Mouse (Mus musculus) kidney, embryonic 15.5 days (tissue): ENCODE results near the gene Inca1. TPM values are rescaled to one million over a fixed set of nuclear protein-coding genes. Genes with fewer than 3 reads are reported as not detected.
A peak's percentile ranks its signal among the peaks of the same experiment; 100 is the strongest.

Experiments
- ATAC-seq: fragments of 200-750 bp; cut with Nextera tagmentation; replicated peaks from 2 replicates; pipeline ENCODE4 v1.8.0; 2017; ENCODE audit warnings: moderate TSS enrichment; ENCODE audit not compliant: low FRiP score
- H3K27ac ChIP-seq: fragments of 300-500 bp; sonication (generic); 2 replicates; pipeline ENCODE4 v1.5.1; 2015; ENCODE audit warnings: mild to moderate bottlenecking, inconsistent platforms
- H3K27me3 ChIP-seq: fragments of 300-500 bp; sonication (generic); 2 replicates; pipeline ENCODE4 v1.6.1; 2015; ENCODE audit warnings: inconsistent platforms
- H3K36me3 ChIP-seq: fragments of 300-500 bp; sonication (generic); 2 replicates; pipeline ENCODE4 v1.6.1; 2015; ENCODE audit warnings: inconsistent platforms
- H3K4me1 ChIP-seq: fragments of 300-500 bp; sonication (generic); 2 replicates; pipeline ENCODE4 v1.6.1; 2015; ENCODE audit warnings: inconsistent platforms
- H3K4me2 ChIP-seq: fragments of 300-500 bp; sonication (generic); 2 replicates; pipeline ENCODE4 v1.6.1; 2015; ENCODE audit warnings: moderate library complexity, mild to moderate bottlenecking, inconsistent platforms
- H3K4me3 ChIP-seq: fragments of 300-500 bp; sonication (generic); replicated peaks from 2 replicates; pipeline ENCODE4 v1.5.1; 2015; ENCODE audit warnings: mild to moderate bottlenecking, inconsistent platforms
- H3K9ac ChIP-seq: fragments of 300-500 bp; sonication (generic); 2 replicates; pipeline ENCODE4 v1.6.1; 2015; ENCODE audit warnings: mild to moderate bottlenecking, inconsistent platforms
- H3K9me3 ChIP-seq: fragments of 300-500 bp; sonication (generic); replicated peaks from 2 replicates; pipeline ENCODE4 v1.6.1; 2016; ENCODE audit warnings: inconsistent platforms
- WGBS: fragments of 180-500 bp; shearing (Covaris S2); methylation state at CpG from one replicate; pipeline ENCODE4 v1.1.7; 2015; ENCODE audit warnings: mixed read lengths; 5-methylcytosine and 5-hydroxymethylcytosine counted together
- polyA plus RNA-seq: library from polyadenylated mRNA; unstranded; fragments of >200 nt; fragmentation: Nextera tagmentation; extraction: Ambion mirVana; gene quantifications from 2 replicates; pipeline ENCODE4 v1.2.1, GENCODE M21; 2015

Gene Inca1
- polyA plus RNA-seq, 1 experiment from 2014 or later, result 2.3 TPM

DNA sequence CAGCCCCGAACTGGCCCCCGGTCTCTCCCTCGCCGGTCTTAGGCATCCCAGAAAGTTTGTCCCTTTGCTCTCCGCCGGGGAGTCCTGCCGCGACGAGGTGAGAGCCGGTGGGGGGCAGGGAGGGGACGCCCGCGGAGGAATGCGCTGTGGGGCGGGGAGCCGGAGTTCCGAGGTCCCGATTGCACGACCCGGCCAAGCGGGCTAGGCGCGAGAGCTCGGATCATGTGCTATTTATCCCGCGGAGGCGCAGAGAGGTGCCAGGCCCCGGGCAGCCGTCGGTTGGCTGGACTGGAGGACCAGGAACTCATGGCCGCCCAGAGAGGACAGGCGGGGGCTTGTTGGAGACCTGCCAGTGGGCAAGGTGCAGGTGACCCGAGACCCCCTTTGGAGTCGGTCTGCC lies 658 bp upstream of the Inca1 start:
- Histone ChIP-seq H3K36me3 (peaks cover 27% of the 10 kb centered on the region), H3K4me3 (peak overlapping the region; percentile 96), H3K9ac (peak overlapping the region; percentile 97), H3K4me2 (peak overlapping the region; percentile 77), H3K27me3 (no peaks in the 10 kb centered on the region), H3K27ac (peak overlapping the region; percentile 98), H3K4me1 (peaks cover 26% of the 10 kb centered on the region), H3K9me3 (no peaks in the 10 kb centered on the region)
- WGBS, result under 1% methylated on average over 34 of the region's 34 CpGs
- ATAC-seq, result peak; percentile 66

DNA sequence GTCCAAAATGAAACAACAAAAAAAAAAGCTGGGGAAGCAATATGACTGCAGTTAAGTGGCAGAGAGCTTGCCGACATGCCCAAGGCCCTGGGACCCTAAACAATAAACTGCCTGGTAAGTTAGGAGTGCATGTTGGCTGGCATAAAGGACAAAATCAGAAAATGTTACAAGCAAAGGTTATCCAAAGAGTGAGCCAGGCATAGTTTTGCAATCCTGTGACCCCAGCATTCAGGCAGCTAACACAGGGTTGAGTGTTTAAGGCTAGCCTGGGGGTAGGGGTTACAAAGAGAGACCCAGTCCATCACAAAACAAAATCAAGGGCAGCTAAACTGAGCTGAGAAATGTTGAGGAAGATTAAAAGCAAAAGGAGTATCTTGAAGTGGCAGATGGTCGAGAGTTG lies 904 bp downstream of the Inca1 start:
- Histone ChIP-seq H3K27me3 (no peaks in the 10 kb centered on the region), H3K4me3 (0 out of 2 replicates have a peak overlapping the region, but pooled peaks have one; percentile 96), H3K9me3 (no peaks in the 10 kb centered on the region), H3K27ac (no peak overlapping the region), H3K36me3 (peaks cover 11% of the 10 kb centered on the region), H3K4me1 (peaks cover 26% of the 10 kb centered on the region), H3K9ac (no peak overlapping the region), H3K4me2 (peak overlapping the region; percentile 77; the same call in 1 of the 2 replicates)
- ATAC-seq, result no peak
- WGBS, result 83% methylated on average over 2 of the region's 2 CpGs

DNA sequence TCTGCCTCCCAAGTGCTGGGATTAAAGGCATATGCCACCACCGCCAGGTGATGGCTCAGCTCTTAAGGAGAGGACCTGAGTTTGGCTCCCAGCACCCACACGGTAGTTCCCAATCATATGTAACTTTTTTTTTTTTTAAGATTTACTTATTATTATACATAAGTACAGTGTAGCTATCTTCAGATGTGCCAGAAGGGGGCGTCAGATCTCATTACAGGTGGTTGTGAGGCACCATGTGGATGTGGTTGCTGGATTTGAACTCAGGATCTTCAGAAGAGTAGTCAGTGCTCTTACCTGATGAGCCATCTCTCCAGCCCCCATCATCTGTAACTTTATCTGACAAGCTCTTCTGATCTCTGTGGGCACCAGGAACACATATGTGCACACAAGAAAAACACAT lies 2.6 kb downstream of the Inca1 start:
- Histone ChIP-seq H3K4me2 (no peak overlapping the region), H3K27me3 (no peaks in the 10 kb centered on the region), H3K36me3 (no peaks in the 10 kb centered on the region), H3K9ac (no peak overlapping the region), H3K4me3 (no peak overlapping the region), H3K9me3 (no peaks in the 10 kb centered on the region), H3K27ac (no peak overlapping the region), H3K4me1 (peaks cover 22% of the 10 kb centered on the region)
- no peak for ATAC-seq
- 70% methylated on average over 3 of the region's 3 CpGs for WGBS

DNA sequence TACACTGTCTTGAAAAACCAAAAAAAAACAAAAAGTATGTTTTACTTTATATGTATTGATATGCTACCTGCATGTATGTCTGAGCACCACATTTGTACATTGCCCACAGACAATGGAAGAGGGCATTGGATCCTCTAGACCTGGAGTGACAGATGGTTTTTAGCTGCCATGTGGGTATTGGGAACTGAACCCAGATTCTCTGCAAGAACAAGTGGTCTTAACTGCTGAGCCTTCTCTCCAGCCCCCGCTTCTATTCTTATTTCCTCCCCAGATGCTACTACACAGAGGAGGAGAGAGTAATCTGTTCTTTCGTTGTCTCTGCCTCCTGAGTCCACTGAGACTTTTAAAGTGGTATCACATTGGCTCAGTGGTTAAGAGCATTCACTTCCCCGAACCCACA lies 6.5 kb downstream of the Inca1 start:
- H3K4me2 ChIP-seq, result no peak overlapping the region
- no peak overlapping the region for H3K9ac ChIP-seq
- no peak overlapping the region for H3K27ac ChIP-seq
- ATAC-seq, result no peak
- no peak overlapping the region for H3K4me3 ChIP-seq
- no peaks in the 10 kb centered on the region for H3K36me3 ChIP-seq
- H3K4me1 ChIP-seq, result peaks cover 5% of the 10 kb centered on the region
- WGBS, result 70% methylated on average over 3 of the region's 3 CpGs
- H3K9me3 ChIP-seq, result no peaks in the 10 kb centered on the region
- H3K27me3 ChIP-seq, result no peaks in the 10 kb centered on the region

DNA sequence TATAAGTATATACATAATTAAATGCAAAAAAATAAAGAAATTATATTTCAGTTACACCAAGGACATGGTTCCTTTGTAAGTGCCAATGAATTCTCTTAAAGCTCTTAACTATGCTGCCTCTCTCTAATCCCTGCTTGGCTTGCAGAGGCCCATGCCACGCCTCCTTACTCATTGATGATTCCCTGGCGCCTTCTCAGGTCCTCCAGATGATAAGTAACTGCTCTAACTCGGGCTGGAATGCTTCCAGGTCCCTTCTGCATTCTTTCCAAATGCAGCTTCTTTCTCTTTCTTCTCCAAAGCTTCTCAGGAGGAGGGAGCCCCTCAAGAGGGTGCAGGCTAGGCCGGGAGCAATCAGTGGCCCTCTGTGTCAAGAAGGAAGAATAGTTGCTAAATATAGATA lies 10.4 kb downstream of the Inca1 start:
- H3K9ac ChIP-seq, result no peak overlapping the region
- no peaks in the 10 kb centered on the region for H3K27me3 ChIP-seq
- peaks cover 22% of the 10 kb centered on the region for H3K4me1 ChIP-seq
- peaks cover 14% of the 10 kb centered on the region for H3K36me3 ChIP-seq
- WGBS, result 66% methylated on average over 4 of the region's 4 CpGs
- H3K4me3 ChIP-seq, result no peak overlapping the region
- no peak overlapping the region for H3K27ac ChIP-seq
- no peak overlapping the region for H3K4me2 ChIP-seq
- ATAC-seq, result no peak
- H3K9me3 ChIP-seq, result no peaks in the 10 kb centered on the region

DNA sequence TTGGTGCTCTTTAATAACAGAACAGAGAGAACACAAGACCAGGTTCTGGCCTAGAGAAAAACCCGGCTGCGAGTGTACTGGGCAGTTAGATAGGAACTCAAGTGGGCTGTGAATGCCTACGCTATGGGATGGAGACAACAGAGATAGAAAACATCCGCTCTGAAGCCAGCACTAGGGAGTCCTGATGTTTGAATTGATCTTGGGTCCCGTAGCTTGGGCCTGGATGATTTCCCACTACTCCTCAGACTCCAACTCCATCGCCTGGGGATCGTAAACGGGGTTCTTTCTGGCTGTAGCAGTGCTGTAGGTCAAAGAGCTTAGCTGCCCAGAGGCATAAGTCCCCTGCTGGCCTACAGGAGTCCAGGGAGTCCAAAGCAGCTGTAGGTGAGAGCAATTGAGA lies 11.6 kb downstream of the Inca1 start:
- Histone ChIP-seq H3K4me1 (peaks cover 22% of the 10 kb centered on the region), H3K36me3 (peaks cover 25% of the 10 kb centered on the region), H3K9me3 (no peaks in the 10 kb centered on the region), H3K4me2 (peak overlapping the region; percentile 89), H3K27me3 (no peaks in the 10 kb centered on the region), H3K4me3 (peak overlapping the region; percentile 81), H3K27ac (peak overlapping the region; percentile 92), H3K9ac (peak overlapping the region; percentile 72)
- ATAC-seq, result no peak
- WGBS, result 9% methylated on average over 8 of the region's 8 CpGs

GRCm38 (mm10) chr11:70687601-70688199 lies 12.3 kb downstream of the Inca1 start, which contains the start of gene Camta2:
Gene Camta2, minus strand, starts transcription at chr11:70688105.
- no peaks in the 10 kb centered on the region for H3K9me3 ChIP-seq
- peak within 1 kb of the TSS; percentile 92 for H3K27ac ChIP-seq
- WGBS, result under 1% methylated on average over 55 of the region's 55 CpGs
- peak within 1 kb of the TSS; percentile 72 for H3K9ac ChIP-seq
- H3K4me3 ChIP-seq, result peak within 1 kb of the TSS; percentile 81
- no peaks in the 10 kb centered on the region for H3K27me3 ChIP-seq
- H3K4me1 ChIP-seq, result peaks cover 22% of the 10 kb centered on the region
- H3K36me3 ChIP-seq, result peaks cover 32% of the 10 kb centered on the region
- ATAC-seq, result peak; percentile 91
- H3K4me2 ChIP-seq, result peak within 1 kb of the TSS; percentile 89

DNA sequence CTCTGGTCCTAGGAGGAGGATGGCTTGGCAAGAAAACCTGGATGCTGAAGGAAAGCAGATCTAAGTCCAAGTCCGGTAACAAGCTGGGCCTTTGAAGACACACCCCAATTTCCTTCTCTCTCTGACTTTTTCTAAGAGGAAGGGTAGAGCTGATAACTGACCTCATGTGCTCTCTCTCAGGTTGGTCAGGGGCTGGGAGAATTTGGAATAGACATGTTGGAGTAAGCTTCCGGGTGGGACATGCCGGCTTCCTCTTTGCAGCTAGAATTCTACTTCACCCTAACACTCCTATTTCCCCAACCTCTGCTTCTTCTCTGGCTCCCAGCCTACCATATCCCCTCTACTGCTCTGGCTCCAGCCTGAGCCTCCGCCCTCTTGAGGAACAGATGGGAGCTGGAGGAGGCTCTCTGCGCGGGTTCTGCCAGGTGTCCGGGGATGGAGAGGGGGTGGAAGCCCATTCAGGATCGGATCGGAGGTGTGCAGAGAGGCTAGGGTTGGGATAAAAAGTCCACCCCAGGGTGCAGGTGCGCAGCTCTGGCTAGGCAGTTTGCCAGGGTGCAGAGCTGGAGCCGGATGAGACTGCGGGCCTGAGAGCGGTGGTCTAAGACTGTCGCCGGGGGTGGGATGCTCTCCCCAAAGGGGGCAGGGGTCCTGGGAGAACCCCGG lies 12.9 kb downstream of the Inca1 start:
- Histone ChIP-seq H3K4me1 (peaks cover 27% of the 10 kb centered on the region), H3K9ac (peak overlapping the region; percentile 72), H3K4me3 (peak overlapping the region; percentile 81), H3K4me2 (peak overlapping the region; percentile 89), H3K27ac (peak overlapping the region; percentile 92), H3K27me3 (no peaks in the 10 kb centered on the region), H3K9me3 (no peaks in the 10 kb centered on the region), H3K36me3 (peaks cover 37% of the 10 kb centered on the region)
- ATAC-seq, result peak; percentile 69
- WGBS, result 2% methylated on average over 16 of the region's 16 CpGs

DNA sequence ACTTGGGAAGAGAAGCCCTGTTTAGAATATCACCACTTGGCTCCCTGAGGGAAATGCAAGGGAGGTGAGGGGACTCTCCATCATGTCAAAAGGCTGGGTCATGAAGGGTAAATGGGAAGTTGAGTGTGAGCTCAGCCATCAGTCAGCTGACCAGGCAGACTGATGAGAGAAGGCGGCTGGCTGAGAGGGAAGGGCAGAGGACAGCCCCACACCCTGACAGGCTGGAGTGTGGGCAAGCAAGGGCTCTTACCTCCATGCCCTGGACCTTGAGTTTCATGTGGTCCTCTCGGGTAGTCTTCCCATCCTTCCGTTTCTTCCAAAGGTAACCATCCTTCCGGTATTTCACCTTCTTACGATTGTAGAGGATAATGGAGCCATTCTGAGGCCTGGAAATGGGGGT lies 16.3 kb downstream of the Inca1 start:
- no peaks in the 10 kb centered on the region for H3K27me3 ChIP-seq
- no peak for ATAC-seq
- no peaks in the 10 kb centered on the region for H3K9me3 ChIP-seq
- H3K4me1 ChIP-seq, result peaks cover 25% of the 10 kb centered on the region
- 88% methylated on average over 5 of the region's 5 CpGs for WGBS
- no peak overlapping the region for H3K4me3 ChIP-seq
- no peak overlapping the region for H3K4me2 ChIP-seq
- no peak overlapping the region for H3K9ac ChIP-seq
- H3K36me3 ChIP-seq, result peaks cover 64% of the 10 kb centered on the region
- no peak overlapping the region for H3K27ac ChIP-seq

GRCm38 (mm10) chr11:70681897-70682581 lies 17.9 kb downstream of the Inca1 start:
- no peak overlapping the region for H3K4me3 ChIP-seq
- no peaks in the 10 kb centered on the region for H3K9me3 ChIP-seq
- WGBS, result 32% methylated on average over 11 of the region's 11 CpGs
- no peaks in the 10 kb centered on the region for H3K27me3 ChIP-seq
- H3K4me2 ChIP-seq, result no peak overlapping the region
- no peak; the same call in 1 of the 2 replicates for ATAC-seq
- peaks cover 71% of the 10 kb centered on the region for H3K36me3 ChIP-seq
- H3K4me1 ChIP-seq, result peaks cover 13% of the 10 kb centered on the region
- no peak overlapping the region for H3K9ac ChIP-seq
- H3K27ac ChIP-seq, result no peak overlapping the region

DNA sequence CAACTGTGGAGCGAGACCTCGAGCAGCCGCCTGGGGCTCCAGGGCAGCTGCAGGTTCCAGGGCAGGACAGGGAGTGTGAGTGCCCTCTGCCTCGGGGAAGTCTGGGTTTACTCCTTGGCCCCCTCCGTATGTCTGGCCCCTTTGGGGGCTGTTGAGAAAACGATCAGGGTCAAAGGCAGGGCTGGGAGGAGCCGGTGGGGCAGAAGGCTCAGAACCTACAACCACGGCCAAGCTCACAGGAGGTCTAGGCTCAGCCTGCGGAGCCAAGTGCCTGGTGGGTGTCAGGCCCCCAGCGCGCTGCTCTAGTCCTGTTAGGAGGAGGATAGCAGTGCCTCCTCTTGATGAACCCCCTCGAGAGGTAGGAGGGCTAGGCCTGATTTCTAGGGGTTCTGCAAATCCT lies 18.8 kb downstream of the Inca1 start:
- H3K27ac ChIP-seq, result no peak overlapping the region
- no peaks in the 10 kb centered on the region for H3K9me3 ChIP-seq
- WGBS, result 61% methylated on average over 12 of the region's 12 CpGs
- H3K4me3 ChIP-seq, result no peak overlapping the region
- H3K4me2 ChIP-seq, result no peak overlapping the region
- H3K4me1 ChIP-seq, result peaks cover 6% of the 10 kb centered on the region; the same call in 1 of the 2 replicates
- ATAC-seq, result no peak
- no peaks in the 10 kb centered on the region for H3K27me3 ChIP-seq
- no peak overlapping the region for H3K9ac ChIP-seq
- peaks cover 80% of the 10 kb centered on the region for H3K36me3 ChIP-seq

DNA sequence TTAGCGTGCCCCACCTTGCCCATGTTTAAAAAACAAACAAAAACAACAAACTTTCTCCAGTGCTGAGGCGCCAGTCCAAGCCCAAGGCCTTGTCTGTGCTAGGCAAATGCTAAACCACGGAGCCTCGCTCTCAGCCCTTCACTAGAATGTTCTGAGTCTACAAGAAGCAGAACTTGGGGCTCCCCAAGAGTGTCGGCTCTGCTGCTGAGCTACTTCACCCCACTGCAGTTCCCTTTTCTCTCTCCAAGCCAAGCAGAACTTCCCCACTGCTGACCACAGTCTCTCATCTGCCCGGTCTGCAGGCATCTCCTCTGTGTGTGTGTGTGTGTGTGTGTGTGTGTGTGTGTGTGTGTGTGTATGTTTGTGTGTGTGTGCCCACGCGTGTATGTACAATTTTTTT lies 20.1 kb downstream of the Inca1 start:
- Histone ChIP-seq H3K36me3 (peaks cover 80% of the 10 kb centered on the region), H3K27ac (no peak overlapping the region), H3K4me2 (no peak overlapping the region), H3K9ac (no peak overlapping the region), H3K4me1 (peaks cover 6% of the 10 kb centered on the region; the same call in 1 of the 2 replicates), H3K4me3 (no peak overlapping the region), H3K9me3 (no peaks in the 10 kb centered on the region), H3K27me3 (no peaks in the 10 kb centered on the region)
- ATAC-seq, result no peak
- WGBS, result 92% methylated on average over 8 of the region's 8 CpGs
